Mouse (Mus musculus) myocyte (in vitro differentiated cells): ENCODE data around the gene Cbx3. TPM values are rescaled to one million over a fixed set of nuclear protein-coding genes. Genes with fewer than 3 reads are reported as not detected.

Experiments used
- H3K27me3 ChIP-seq: one replicate; pipeline ENCODE4 v1.6.1; 2011; ENCODE audit not compliant: control insufficient read depth, insufficient read depth, insufficient read length
- H3K36me3 ChIP-seq: one replicate; pipeline ENCODE4 v1.6.1; 2011; ENCODE audit not compliant: control insufficient read depth, insufficient read depth
- H3K4me2 ChIP-seq: one replicate; pipeline ENCODE4 v1.6.1; 2011; ENCODE audit warnings: low read depth, control low read depth
- H3K4me3 ChIP-seq: one replicate; pipeline ENCODE4 v1.5.1; 2011; ENCODE audit warnings: mild to moderate bottlenecking, control low read depth, moderate library complexity
- H3K79me2 ChIP-seq: one replicate; pipeline ENCODE4 v1.6.1; 2011; ENCODE audit not compliant: control insufficient read depth, insufficient read depth
- H3ac ChIP-seq: one replicate; pipeline ENCODE4 v1.6.1; 2011; ENCODE audit not compliant: control insufficient read depth, insufficient read length
- CEBPB ChIP-seq: IDR thresholded peaks from 2 replicates; pipeline ENCODE4 v1.6.1; 2011; ENCODE audit warnings: mild to moderate bottlenecking, moderate library complexity; ENCODE audit not compliant: poor library complexity, insufficient read depth, severe bottlenecking
- E2F4 ChIP-seq: IDR thresholded peaks from one replicate; pipeline ENCODE4 v1.6.1; 2011; ENCODE audit warnings: mild to moderate bottlenecking, control low read depth, moderate library complexity; ENCODE audit not compliant: insufficient read depth
- MAX ChIP-seq: IDR thresholded peaks from one replicate; pipeline ENCODE4 v1.6.1; 2011; ENCODE audit warnings: low read depth, mild to moderate bottlenecking, control low read depth
- MYOD1 ChIP-seq, 3 experiments: IDR thresholded peaks; one replicate each; pipeline ENCODE4 v1.6.1; 2011; ENCODE audit warnings: control low read depth in 2 of 3, low read depth in 2 of 3, mild to moderate bottlenecking in 2 of 3, moderate library complexity in 1 of 3; ENCODE audit not compliant: insufficient read length in 2 of 3, control insufficient read depth in 1 of 3
- MYOG ChIP-seq, 3 experiments: IDR thresholded peaks; one replicate each; pipeline ENCODE4 v1.6.1; 2011; ENCODE audit warnings: control low read depth in 2 of 3, low read depth in 2 of 3, mild to moderate bottlenecking in 2 of 3; ENCODE audit not compliant: insufficient read length in 2 of 3, control insufficient read depth in 1 of 3, insufficient read depth in 1 of 3
- POLR2A ChIP-seq: IDR thresholded peaks from one replicate; pipeline ENCODE4 v1.6.1; 2011; ENCODE audit warnings: low read depth, mild to moderate bottlenecking, control low read depth, moderate library complexity; ENCODE audit not compliant: insufficient read length
- POLR2AphosphoS2 ChIP-seq: IDR thresholded peaks from one replicate; pipeline ENCODE4 v1.6.1; 2011; ENCODE audit warnings: low read depth, control low read depth; ENCODE audit not compliant: insufficient read length
- REST ChIP-seq: IDR thresholded peaks from one replicate; pipeline ENCODE4 v1.6.1; 2011; ENCODE audit warnings: mild to moderate bottlenecking, control low read depth, moderate library complexity; ENCODE audit not compliant: insufficient read depth, insufficient read length
- SRF ChIP-seq: IDR thresholded peaks from one replicate; pipeline ENCODE4 v1.6.1; 2011; ENCODE audit warnings: low read depth; ENCODE audit not compliant: control insufficient read depth, insufficient read length
- TCF12 ChIP-seq: IDR thresholded peaks from one replicate; pipeline ENCODE4 v1.6.1; 2011; ENCODE audit warnings: mild to moderate bottlenecking, control low read depth; ENCODE audit not compliant: poor library complexity, insufficient read depth, severe bottlenecking
- TCF3 ChIP-seq: IDR thresholded peaks from one replicate; pipeline ENCODE4 v1.6.1; 2011; ENCODE audit warnings: low read depth, control low read depth; ENCODE audit not compliant: insufficient read length
- USF1 ChIP-seq: IDR thresholded peaks from one replicate; pipeline ENCODE4 v1.6.1; 2011; ENCODE audit warnings: low read depth, mild to moderate bottlenecking, control low read depth, moderate library complexity
- polyA plus RNA-seq: library from polyadenylated mRNA; unstranded; fragments of >200 nt; fragmentation: generic; extraction: Trizol; gene quantifications from one replicate; pipeline ENCODE4 v1.2.1, GENCODE M21; 2012; ENCODE audit warnings: missing spikeins

The Cbx3 gene
- polyA plus RNA-seq, 1 experiment, result 35.6 TPM

DNA sequence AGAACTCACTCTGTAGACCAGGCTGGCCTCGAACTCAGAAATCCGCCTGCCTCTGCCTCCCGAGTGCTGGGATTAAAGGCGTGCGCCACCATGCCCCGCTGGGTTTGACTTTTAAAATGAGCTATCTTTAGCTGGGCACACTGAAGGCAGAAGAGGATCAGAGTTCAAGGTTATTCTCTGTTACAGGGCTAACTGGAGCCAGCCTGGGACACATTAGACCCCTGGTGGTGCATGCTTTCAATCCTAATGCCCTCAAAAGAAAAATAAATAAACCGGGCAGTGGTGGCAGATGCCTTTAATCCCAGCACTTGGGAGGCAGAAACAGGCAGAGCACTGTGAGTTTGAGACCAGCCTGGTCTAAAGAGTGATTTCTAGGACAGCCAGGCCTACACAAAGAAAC is 44.7 kb downstream of the Cbx3 start:
- H3K27me3 ChIP-seq, result no peaks in the 10 kb centered on the region

DNA sequence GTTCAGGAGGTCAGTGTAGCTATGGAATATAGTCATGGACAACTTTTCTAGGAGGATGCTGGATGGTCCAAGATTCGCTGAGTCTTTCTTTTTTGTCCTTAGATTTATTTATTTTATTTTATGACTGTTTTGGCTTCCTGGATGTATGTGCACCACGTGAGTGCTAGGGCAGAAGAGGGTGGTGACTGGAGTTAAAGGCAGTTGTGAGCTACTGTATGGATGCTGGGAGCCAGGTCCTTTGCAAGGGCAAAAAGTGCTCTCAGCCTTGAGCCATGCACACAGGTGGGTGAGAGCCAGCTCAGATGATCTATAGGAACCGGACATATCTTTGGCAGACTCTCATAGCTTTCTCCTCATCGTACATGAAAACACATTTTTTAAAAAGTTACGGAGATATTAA is 53.1 kb downstream of the Cbx3 start:
- H3K27me3 ChIP-seq, result no peaks in the 10 kb centered on the region
- TF ChIP-seq E2F4 (no peak), CEBPB (no peak), SRF (no peak), POLR2AphosphoS2 (no peak), USF1 (no peak), MYOG (IDR thresholded peaks at IDR 0.05; ENCODE audit: control insufficient read depth in 1 of 3, insufficient read depth in 1 of 3, insufficient read length in 2 of 3, low read depth in 2 of 3) (no peak), POLR2A (no peak), TCF3 (no peak), MYOD1 (IDR thresholded peaks at IDR 0.05; ENCODE audit: control insufficient read depth in 1 of 3, insufficient read length in 2 of 3, low read depth in 2 of 3) (no peak)
- no peaks in the 10 kb centered on the region for H3K79me2 ChIP-seq
- H3K36me3 ChIP-seq, result no peaks in the 10 kb centered on the region
- H3K4me3 ChIP-seq, result peak overlapping the region; percentile 34
- H3K4me2 ChIP-seq, result peak overlapping the region; percentile 74
- peak overlapping the region; percentile 45 for H3ac ChIP-seq

More for the DNA sequence above, 44.7 kb downstream of the Cbx3 start:
- no peak overlapping the region for H3K4me2 ChIP-seq
- H3K4me3 ChIP-seq, result no peak overlapping the region
- no peak for TF ChIP-seq MAX
- TF ChIP-seq MYOD1 (IDR thresholded peaks at IDR 0.05; ENCODE audit: control insufficient read depth in 1 of 3, insufficient read length in 2 of 3, low read depth in 2 of 3), result no peak
- TF ChIP-seq E2F4, result no peak
- no peak for TF ChIP-seq TCF12
- no peak for TF ChIP-seq REST
- TF ChIP-seq SRF, result no peak
- no peak for TF ChIP-seq MYOG (IDR thresholded peaks at IDR 0.05; ENCODE audit: control insufficient read depth in 1 of 3, insufficient read depth in 1 of 3, insufficient read length in 2 of 3, low read depth in 2 of 3)
- TF ChIP-seq POLR2A, result no peak
- no peak for TF ChIP-seq POLR2AphosphoS2
- TF ChIP-seq TCF3, result no peak
- TF ChIP-seq CEBPB, result no peak
- no peak for TF ChIP-seq USF1
- no peaks in the 10 kb centered on the region for H3K79me2 ChIP-seq
- no peak overlapping the region for H3ac ChIP-seq
- H3K36me3 ChIP-seq, result no peaks in the 10 kb centered on the region

DNA sequence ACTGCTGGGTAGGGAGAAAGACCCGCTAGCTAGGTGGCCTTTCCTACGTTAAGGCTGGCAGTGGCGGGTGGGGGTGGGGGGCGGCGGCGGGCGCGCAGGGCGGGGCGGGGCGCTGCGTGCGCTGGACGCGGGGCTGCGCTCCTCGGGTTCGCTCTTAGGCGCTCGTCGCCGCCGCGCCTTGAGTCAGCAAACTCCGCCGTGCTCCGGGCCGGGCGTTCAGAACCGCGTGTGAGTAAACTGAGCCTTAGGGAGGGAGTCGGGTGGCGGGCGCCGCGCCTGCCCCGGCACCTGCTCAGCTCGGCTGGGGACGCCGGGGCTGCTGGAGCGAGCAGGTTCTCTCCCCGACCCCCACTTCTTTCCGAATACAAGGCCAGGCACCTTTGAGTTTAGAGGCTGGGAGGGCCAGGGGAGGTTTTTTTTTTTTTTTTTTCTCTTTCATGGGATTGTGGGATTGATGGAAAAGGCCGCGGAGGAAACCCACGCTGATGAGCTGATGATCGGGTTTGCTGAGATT is 53.7 kb downstream of the Cbx3 start, which contains the start of gene Snx10:
Gene Snx10, plus strand, starts transcription at position 95 of the 514 bp plus-strand sequence.
- peak within 1 kb of the TSS; percentile 90 for H3K4me2 ChIP-seq
- TF ChIP-seq MAX, result no peak
- peak in 1 of 3 experiments; percentile 18 for TF ChIP-seq MYOG (IDR thresholded peaks at IDR 0.05; ENCODE audit: control insufficient read depth in 1 of 3, insufficient read depth in 1 of 3, insufficient read length in 2 of 3, low read depth in 2 of 3)
- no peak for TF ChIP-seq USF1
- no peak for TF ChIP-seq E2F4
- peak; percentile 43 for TF ChIP-seq POLR2A
- peak in 2 of 3 experiments; percentile 7 to 49 for TF ChIP-seq MYOD1 (IDR thresholded peaks at IDR 0.05; ENCODE audit: control insufficient read depth in 1 of 3, insufficient read length in 2 of 3, low read depth in 2 of 3)
- no peak for TF ChIP-seq CEBPB
- no peaks in the 10 kb centered on the region for H3K27me3 ChIP-seq
- no peaks in the 10 kb centered on the region for H3K79me2 ChIP-seq
- peak within 1 kb of the TSS; percentile 34 for H3K4me3 ChIP-seq
- no peaks in the 10 kb centered on the region for H3K36me3 ChIP-seq
- peak within 1 kb of the TSS; percentile 45 for H3ac ChIP-seq

DNA sequence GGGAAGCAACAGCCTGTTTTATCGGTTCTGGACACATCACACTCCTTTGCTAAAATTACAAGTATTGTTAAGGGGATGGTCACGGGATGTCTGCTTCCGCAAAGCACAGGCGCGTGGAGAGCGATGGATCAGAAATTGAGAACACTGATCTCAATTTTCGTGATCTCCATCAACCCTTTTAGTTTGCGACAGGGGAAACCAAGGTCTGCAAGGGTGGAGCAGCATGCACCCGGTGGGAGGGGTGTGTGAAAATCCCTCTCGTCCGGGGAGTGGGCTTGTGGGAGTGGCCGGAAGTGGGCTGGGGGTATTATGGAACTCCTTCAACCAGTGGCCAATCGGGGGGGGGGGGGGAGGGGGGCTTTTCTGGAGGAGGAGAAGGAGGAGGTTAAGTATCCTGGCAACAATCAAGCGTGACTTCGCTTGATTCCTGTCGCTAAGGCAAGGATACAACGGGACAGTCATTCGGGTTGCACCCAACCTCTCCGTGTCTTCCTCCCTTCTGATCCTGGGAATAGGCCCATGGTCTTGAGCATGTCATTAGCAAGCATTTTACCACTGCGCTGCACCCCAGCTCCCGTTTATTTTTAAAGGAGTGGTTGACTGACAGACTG is 54.3 kb downstream of the Cbx3 start:
- Histone ChIP-seq H3K27me3 (no peaks in the 10 kb centered on the region), H3K79me2 (no peaks in the 10 kb centered on the region), H3ac (peak overlapping the region; percentile 45), H3K4me2 (peak overlapping the region; percentile 90), H3K4me3 (peak overlapping the region; percentile 34), H3K36me3 (no peaks in the 10 kb centered on the region)
- no peak for TF ChIP-seq MAX
- no peak for TF ChIP-seq POLR2AphosphoS2
- TF ChIP-seq CEBPB, result no peak
- TF ChIP-seq TCF12, result no peak
- TF ChIP-seq SRF, result no peak
- TF ChIP-seq TCF3, result no peak
- TF ChIP-seq POLR2A, result no peak
- TF ChIP-seq USF1, result no peak
- no peak for TF ChIP-seq MYOD1 (IDR thresholded peaks at IDR 0.05; ENCODE audit: control insufficient read depth in 1 of 3, insufficient read length in 2 of 3, low read depth in 2 of 3)
- TF ChIP-seq MYOG (IDR thresholded peaks at IDR 0.05; ENCODE audit: control insufficient read depth in 1 of 3, insufficient read depth in 1 of 3, insufficient read length in 2 of 3, low read depth in 2 of 3), result no peak
- no peak for TF ChIP-seq E2F4
- no peak for TF ChIP-seq REST

DNA sequence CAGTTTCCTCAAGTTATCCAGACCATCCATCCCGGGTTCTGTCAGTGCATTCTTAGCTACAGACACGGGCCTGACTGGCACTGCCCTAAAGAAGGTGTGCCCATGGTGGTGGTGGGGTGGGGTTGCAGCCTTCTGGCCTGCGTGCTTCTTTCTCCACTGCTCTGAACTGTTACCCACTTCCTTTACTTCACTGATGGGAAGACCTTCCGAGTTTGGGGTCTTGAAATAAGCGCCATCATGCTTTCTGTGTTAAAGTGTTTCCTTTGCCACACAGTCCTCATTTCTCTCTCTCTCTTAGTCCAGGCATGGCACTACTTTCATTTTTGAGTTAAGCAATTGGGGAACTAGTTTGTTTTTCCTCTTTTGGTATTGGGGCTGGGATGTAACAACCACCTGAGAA is 54.8 kb downstream of the Cbx3 start:
- Histone ChIP-seq H3K4me3 (peak overlapping the region; percentile 34), H3K27me3 (no peaks in the 10 kb centered on the region)
- TF ChIP-seq E2F4, result no peak
- no peak for TF ChIP-seq TCF3
- no peak for TF ChIP-seq MAX

More for the DNA sequence above, 54.8 kb downstream of the Cbx3 start:
- no peaks in the 10 kb centered on the region for H3K79me2 ChIP-seq
- peak overlapping the region; percentile 90 for H3K4me2 ChIP-seq
- no peaks in the 10 kb centered on the region for H3K36me3 ChIP-seq
- no peak overlapping the region for H3ac ChIP-seq
